Mouse (Mus musculus) heart, postnatal 0 days (tissue): ENCODE measurements at regions not wholly inside any gene's neighbourhood (a gene's known extent, or its start where the extent isn't known, plus 50 kb on each side); places are given as distances from the start of the nearest gene placed in this dataset.

Experiments
- ATAC-seq: fragments of 200-750 bp; cut with Nextera tagmentation; 2 replicates; pipeline ENCODE4 v1.8.0; 2017; ENCODE audit warnings: low read depth, moderate number of reproducible peaks, moderate library complexity; ENCODE audit not compliant: insufficient read depth
- DNase-seq: peaks from one replicate; pipeline ENCODE4 v3.0.0-alpha.2; 2016; ENCODE audit warnings: low spot score
- H3K27ac ChIP-seq: fragments of 300-500 bp; sonication (generic); 2 replicates; pipeline ENCODE4 v1.5.1; 2014; ENCODE audit warnings: low read depth, mild to moderate bottlenecking
- H3K27me3 ChIP-seq: fragments of 300-500 bp; sonication (generic); 2 replicates; pipeline ENCODE4 v1.6.1; 2014; ENCODE audit warnings: low read length, mixed read lengths; ENCODE audit not compliant: control insufficient read depth, insufficient read depth
- H3K36me3 ChIP-seq: fragments of 300-500 bp; sonication (generic); replicated peaks from 2 replicates; pipeline ENCODE4 v1.6.1; 2014; ENCODE audit warnings: low read length, mixed read lengths; ENCODE audit not compliant: control insufficient read depth, insufficient read depth
- H3K4me1 ChIP-seq: fragments of 300-500 bp; sonication (generic); 2 replicates; pipeline ENCODE4 v1.6.1; 2014; ENCODE audit warnings: antibody characterized with exemption; ENCODE audit not compliant: control insufficient read depth, insufficient read depth
- H3K4me2 ChIP-seq: fragments of 300-500 bp; sonication (generic); 2 replicates; pipeline ENCODE4 v1.6.1; 2014; ENCODE audit warnings: low read depth, mild to moderate bottlenecking, low read length, moderate library complexity
- H3K4me3 ChIP-seq: fragments of 300-500 bp; sonication (generic); 2 replicates; pipeline ENCODE4 v1.5.1; 2014; ENCODE audit warnings: low read depth, low read length
- H3K9ac ChIP-seq: fragments of 300-500 bp; sonication (generic); replicated peaks from 2 replicates; pipeline ENCODE4 v1.6.1; 2014; ENCODE audit warnings: low read depth, low read length, mixed read lengths
- H3K9me3 ChIP-seq: fragments of 300-500 bp; sonication (generic); replicated peaks from 2 replicates; pipeline ENCODE4 v1.6.1; 2016; ENCODE audit warnings: low read length; ENCODE audit not compliant: control insufficient read depth
- CTCF ChIP-seq: IDR thresholded peaks from 2 replicates; pipeline ENCODE4 v1.5.1; 2016; ENCODE audit warnings: antibody characterized with exemption, control low read depth, low read depth
- EP300 ChIP-seq: IDR thresholded peaks from 2 replicates; pipeline ENCODE4 v1.6.1; 2016; ENCODE audit warnings: antibody characterized with exemption, low read depth
- WGBS: fragments of 180-500 bp; shearing (Covaris S2); extraction: QIAGEN DNeasy Blood & Tissue Kit; methylation state at CpG from one replicate; pipeline ENCODE4 v1.1.7; 2014; 5-methylcytosine and 5-hydroxymethylcytosine counted together

DNA sequence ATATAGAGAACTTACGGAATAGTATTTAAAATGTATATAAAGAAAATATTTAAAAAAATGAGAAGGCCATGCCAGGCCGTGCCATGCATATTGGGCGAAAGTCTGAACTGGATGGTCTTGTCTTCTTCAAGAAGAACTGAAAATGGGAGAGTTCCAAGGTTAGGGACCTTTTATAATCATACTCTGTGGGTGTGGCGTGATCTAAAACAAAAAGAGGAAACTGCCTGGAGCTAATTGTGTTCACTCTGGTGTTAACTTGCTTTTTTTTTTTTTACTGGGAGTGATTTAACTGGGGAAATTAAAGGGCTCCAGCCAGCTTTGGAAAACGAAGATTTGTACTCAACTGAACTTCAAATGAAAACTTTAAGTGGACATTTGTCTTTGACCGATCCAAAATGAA, 799.2 kb upstream of the Cited2 start:
- no peak overlapping the region for H3K9ac ChIP-seq
- no peak for TF ChIP-seq EP300
- TF ChIP-seq CTCF = no peak
- no peaks in the 10 kb centered on the region for H3K36me3 ChIP-seq
- H3K9me3 ChIP-seq = no peaks in the 10 kb centered on the region
- DNase-seq (no peak), ATAC-seq (no peak)
- no peaks in the 10 kb centered on the region for H3K4me1 ChIP-seq
- no peak overlapping the region for H3K4me2 ChIP-seq
- H3K27me3 ChIP-seq = no peaks in the 10 kb centered on the region
- H3K27ac ChIP-seq = no peak overlapping the region
- 78% methylated on average over 6 of the region's 6 CpGs for WGBS
- H3K4me3 ChIP-seq = no peak overlapping the region

DNA sequence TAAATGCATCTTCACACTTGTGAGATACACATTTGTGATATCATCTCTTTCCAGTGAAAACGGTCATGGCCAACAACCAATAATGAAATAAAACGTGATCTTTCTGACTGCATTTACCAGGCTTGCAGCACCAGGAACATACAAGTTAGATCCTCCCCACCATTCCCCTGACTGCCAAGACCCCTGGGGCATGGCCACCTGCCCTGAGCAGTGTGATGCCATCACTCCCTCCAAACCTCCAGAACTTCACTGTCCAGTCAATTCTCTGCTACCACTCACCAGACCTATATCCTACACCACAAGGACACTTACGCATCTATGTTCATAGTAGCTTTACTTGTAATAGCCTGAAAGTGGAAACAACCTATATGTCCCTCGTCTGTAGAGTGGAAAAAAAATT, 785.3 kb upstream of the Cited2 start:
- DNase-seq = no peak
- WGBS = 79% methylated on average over 4 of the region's 4 CpGs
- H3K36me3 ChIP-seq = no peaks in the 10 kb centered on the region
- TF ChIP-seq CTCF = no peak
- TF ChIP-seq EP300 = no peak
- no peak for ATAC-seq
- H3K27me3 ChIP-seq = no peaks in the 10 kb centered on the region
- no peaks in the 10 kb centered on the region for H3K9me3 ChIP-seq
- no peak overlapping the region for H3K27ac ChIP-seq
- no peak overlapping the region for H3K9ac ChIP-seq
- H3K4me1 ChIP-seq = no peaks in the 10 kb centered on the region
- H3K4me3 ChIP-seq = no peak overlapping the region
- H3K4me2 ChIP-seq = no peak overlapping the region

- Histone ChIP-seq H3K27me3 (no peaks in the 10 kb centered on the region), H3K9ac (no peak overlapping the region), H3K27ac (no peak overlapping the region), H3K36me3 (no peaks in the 10 kb centered on the region), H3K4me2 (no peak overlapping the region), H3K4me1 (no peaks in the 10 kb centered on the region), H3K9me3 (no peaks in the 10 kb centered on the region), H3K4me3 (no peak overlapping the region)
- TF ChIP-seq CTCF (no peak), EP300 (no peak)
- no peak for ATAC-seq
- WGBS = 32% methylated on average over 1 of the region's 1 CpGs
- DNase-seq = no peak
Measured at GRCm38 (mm10) chr10:16951636-16952035, 771.4 kb upstream of the Cited2 start.

- no peak overlapping the region for H3K4me2 ChIP-seq
- TF ChIP-seq CTCF (no peak), EP300 (no peak)
- H3K27ac ChIP-seq = no peak overlapping the region
- no peaks in the 10 kb centered on the region for H3K9me3 ChIP-seq
- H3K4me3 ChIP-seq = no peak overlapping the region
- H3K27me3 ChIP-seq = no peaks in the 10 kb centered on the region
- H3K4me1 ChIP-seq = no peaks in the 10 kb centered on the region
- no peaks in the 10 kb centered on the region for H3K36me3 ChIP-seq
- ATAC-seq (no peak), DNase-seq (no peak)
- WGBS = 92% methylated on average over 3 of the region's 3 CpGs
- H3K9ac ChIP-seq = no peak overlapping the region
Measured at GRCm38 (mm10) chr10:16960971-16961370, 762.0 kb upstream of the Cited2 start.

DNA sequence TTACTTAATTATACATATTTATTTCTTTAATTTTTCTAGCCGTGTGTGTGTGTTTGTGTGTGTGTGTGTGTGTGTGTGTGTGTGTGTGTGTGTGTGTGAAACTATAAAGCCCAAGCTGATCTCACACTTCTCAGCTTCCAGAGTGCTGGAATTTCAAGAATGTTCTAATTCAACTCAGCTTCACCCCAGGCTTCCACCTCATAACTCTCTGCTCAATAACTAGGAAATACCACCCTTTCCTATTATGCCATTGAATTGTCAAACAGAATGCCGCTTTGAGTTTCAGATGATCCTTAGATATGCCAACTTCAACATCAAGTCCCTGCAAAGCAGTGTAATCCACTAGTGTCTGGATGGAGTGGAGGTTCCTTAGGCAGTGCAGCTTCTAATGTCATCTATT, 760.6 kb upstream of the Cited2 start:
- Histone ChIP-seq H3K36me3 (no peaks in the 10 kb centered on the region), H3K9ac (no peak overlapping the region), H3K27me3 (no peaks in the 10 kb centered on the region), H3K4me1 (no peaks in the 10 kb centered on the region), H3K27ac (no peak overlapping the region), H3K4me3 (no peak overlapping the region), H3K4me2 (no peak overlapping the region), H3K9me3 (no peaks in the 10 kb centered on the region)
- no peak for DNase-seq
- TF ChIP-seq EP300 (no peak), CTCF (no peak)
- 31% methylated on average over 2 of the region's 2 CpGs for WGBS
- no peak for ATAC-seq

- no peaks in the 10 kb centered on the region for H3K9me3 ChIP-seq
- WGBS = 80% methylated on average over 5 of the region's 5 CpGs
- ATAC-seq (no peak), DNase-seq (no peak)
- no peaks in the 10 kb centered on the region for H3K4me1 ChIP-seq
- H3K27me3 ChIP-seq = no peaks in the 10 kb centered on the region
- H3K9ac ChIP-seq = no peak overlapping the region
- H3K36me3 ChIP-seq = no peaks in the 10 kb centered on the region
- H3K4me2 ChIP-seq = no peak overlapping the region
- H3K27ac ChIP-seq = no peak overlapping the region
- TF ChIP-seq EP300 = no peak
- TF ChIP-seq CTCF = no peak
- no peak overlapping the region for H3K4me3 ChIP-seq
Measured at GRCm38 (mm10) chr10:16978770-16979169, 744.2 kb upstream of the Cited2 start.
